Mouse (Mus musculus) lung, adult 2 months (tissue): Measurements from ENCODE around the gene Imp3. TPM values are rescaled to one million over a fixed set of nuclear protein-coding genes. Genes with fewer than 3 reads are reported as not detected.
"Not testable (repeated sequence)": the region's sequence is repeated elsewhere in the genome, so short reads cannot be mapped to it uniquely, and the experiment has no call there.

Source experiments
- DNase-seq: peaks from one replicate; pipeline ENCODE4 v3.0.0; 2022
- H3K4me1 ChIP-seq: fragments of 200-500 bp; 2 replicates; pipeline ENCODE4 v1.6.1; 2011; ENCODE audit warnings: low read length; ENCODE audit not compliant: control insufficient read depth, insufficient read depth
- H3K4me3 ChIP-seq: fragments of 200-500 bp; replicated peaks from 2 replicates; pipeline ENCODE3; 2011; ENCODE audit warnings: low read depth, mild to moderate bottlenecking, control low read depth, low read length; ENCODE audit errors: extremely low read depth
- CTCF ChIP-seq: fragments of 200-500 bp; IDR thresholded peaks from 2 replicates; pipeline ENCODE4 v1.5.1; 2011; ENCODE audit warnings: mild to moderate bottlenecking, low read length, control low read depth; ENCODE audit not compliant: insufficient read depth
- POLR2A ChIP-seq: fragments of 200-500 bp; IDR thresholded peaks from 2 replicates; pipeline ENCODE4 v1.6.1; 2011; ENCODE audit warnings: low read depth, mild to moderate bottlenecking, control low read depth, low read length, borderline replicate concordance; ENCODE audit errors: extremely low read depth
- WGBS: fragments of 180-500 bp; shearing (Covaris S2); methylation state at CpG from one replicate; pipeline ENCODE4 v1.1.7; 2018; 5-methylcytosine and 5-hydroxymethylcytosine counted together
- polyA plus RNA-seq: library from polyadenylated mRNA; depleted of rRNA; stranded (reverse); fragments of >200 nt; gene quantifications from 2 replicates; pipeline ENCODE4 v1.2.3, GENCODE M21; 2012

Gene Imp3
- polyA plus RNA-seq, 1 experiment, result 195 TPM

DNA sequence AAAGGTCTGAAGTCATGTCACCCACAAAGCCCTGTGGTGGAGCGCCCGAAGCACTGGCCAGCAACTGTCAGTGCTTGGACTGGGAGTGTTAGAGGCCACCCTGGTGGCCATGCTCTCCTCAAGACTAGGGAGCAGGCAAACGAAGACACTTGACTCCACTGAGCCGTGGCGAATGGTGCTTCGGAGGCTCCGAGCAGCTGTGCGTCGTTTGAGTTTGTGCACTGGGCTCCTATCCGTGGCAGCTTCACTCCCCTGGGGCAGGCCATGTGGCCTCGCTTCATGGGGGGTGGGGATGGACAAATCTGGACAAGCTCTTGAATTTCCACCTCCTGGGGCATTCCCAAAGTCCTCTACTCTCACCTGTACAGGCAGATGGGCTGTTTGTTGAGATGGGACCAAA lies 37.9 kb upstream of the Imp3 start:
- 84% methylated on average over 11 of the region's 11 CpGs for WGBS
- Histone ChIP-seq H3K4me3 (no peak overlapping the region), H3K4me1 (peaks cover 9% of the 10 kb centered on the region; the same call in 1 of the 2 replicates)
- TF ChIP-seq CTCF, result no peak
- no peak for TF ChIP-seq POLR2A
- DNase-seq, result no peak

GRCm38 (mm10) chr9:56900060-56900459 lies 37.2 kb upstream of the Imp3 start:
- Histone ChIP-seq H3K4me3 (no peak overlapping the region), H3K4me1 (peaks cover 9% of the 10 kb centered on the region; the same call in 1 of the 2 replicates)
- TF ChIP-seq CTCF, result no peak
- no peak for TF ChIP-seq POLR2A
- DNase-seq, result no peak

DNA sequence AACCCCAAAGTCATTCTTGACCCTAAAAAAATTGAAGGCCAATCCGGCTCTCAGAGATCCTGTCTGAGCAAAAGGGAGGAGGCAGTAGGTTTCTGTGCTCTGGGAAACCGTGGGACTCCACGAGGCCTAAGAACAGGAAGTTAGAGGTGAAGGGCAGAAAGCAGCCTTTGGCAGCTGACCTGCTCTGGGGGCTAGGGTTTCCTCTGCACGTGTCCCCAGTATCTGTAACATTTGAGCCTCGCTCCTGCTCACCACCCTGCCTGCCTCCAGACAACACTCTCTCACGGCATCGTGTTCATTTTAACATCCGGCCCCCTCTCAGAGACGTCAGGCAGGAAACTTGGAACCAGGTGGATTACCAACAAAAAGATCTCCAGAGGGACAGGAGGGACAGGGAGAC lies 36.7 kb upstream of the Imp3 start:
- Histone ChIP-seq H3K4me3 (no peak overlapping the region), H3K4me1 (peaks cover 9% of the 10 kb centered on the region; the same call in 1 of the 2 replicates)
- TF ChIP-seq POLR2A (no peak), CTCF (no peak)
- no peak for DNase-seq
- 13% methylated on average over 9 of the region's 9 CpGs for WGBS

- no peak overlapping the region for H3K4me3 ChIP-seq
- no peak for DNase-seq
- WGBS, result 20% methylated on average over 8 of the region's 8 CpGs
- H3K4me1 ChIP-seq, result peaks cover 9% of the 10 kb centered on the region; the same call in 1 of the 2 replicates
- no peak for TF ChIP-seq CTCF
- no peak for TF ChIP-seq POLR2A
Measured at GRCm38 (mm10) chr9:56901187-56901586, 36.1 kb upstream of the Imp3 start.

- WGBS, result 94% methylated on average over 3 of the region's 3 CpGs
- Histone ChIP-seq H3K4me3 (no peak overlapping the region), H3K4me1 (peaks cover 9% of the 10 kb centered on the region; the same call in 1 of the 2 replicates)
- no peak for DNase-seq
- no peak for TF ChIP-seq POLR2A
- no peak for TF ChIP-seq CTCF
Measured at GRCm38 (mm10) chr9:56903662-56904061, 33.6 kb upstream of the Imp3 start.

- no peak overlapping the region for H3K4me3 ChIP-seq
- 61% methylated on average over 9 of the region's 9 CpGs for WGBS
- no peak for DNase-seq
- no peak for TF ChIP-seq CTCF
- no peak for TF ChIP-seq POLR2A
- H3K4me1 ChIP-seq, result no peaks in the 10 kb centered on the region
Measured at GRCm38 (mm10) chr9:56907549-56907948, 29.7 kb upstream of the Imp3 start.

GRCm38 (mm10) chr9:56909991-56910390 lies 27.3 kb upstream of the Imp3 start:
- DNase-seq, H3K4me1 ChIP-seq, H3K4me3 ChIP-seq: not testable (repeated sequence)
- WGBS, result 43% methylated on average over 4 of the region's 4 CpGs

DNA sequence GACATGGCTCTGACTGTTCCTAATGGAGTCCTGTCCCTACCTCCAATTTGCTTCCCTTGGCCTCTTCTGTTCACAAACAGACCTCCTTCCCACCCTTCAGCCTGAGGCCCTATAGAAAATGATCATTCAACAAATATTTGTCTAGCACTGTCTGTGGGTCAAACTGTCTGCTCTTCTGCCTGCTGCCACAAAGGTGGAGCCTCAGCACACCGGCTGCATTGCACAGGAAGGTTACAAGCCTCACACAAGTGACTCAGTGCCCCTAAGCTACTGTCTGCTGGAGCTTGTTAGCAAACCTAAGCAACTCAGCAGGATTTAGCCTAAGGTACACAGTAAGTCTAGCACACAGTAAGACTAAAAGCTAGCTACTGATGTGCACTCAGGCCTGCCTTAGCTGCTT lies 26.3 kb upstream of the Imp3 start:
- no peak for DNase-seq
- 35% methylated on average over 1 of the region's 1 CpGs for WGBS
- no peak for TF ChIP-seq CTCF
- no peak for TF ChIP-seq POLR2A
- no peak overlapping the region for H3K4me3 ChIP-seq
- no peaks in the 10 kb centered on the region for H3K4me1 ChIP-seq

- WGBS, result 80% methylated on average over 9 of the region's 9 CpGs
- H3K4me1 ChIP-seq, result no peaks in the 10 kb centered on the region
- TF ChIP-seq CTCF, result no peak
- no peak for TF ChIP-seq POLR2A
- H3K4me3 ChIP-seq, result no peak overlapping the region
- DNase-seq, result no peak
Measured at GRCm38 (mm10) chr9:56913991-56914390, 23.3 kb upstream of the Imp3 start.

- 64% methylated on average over 1 of the region's 1 CpGs for WGBS
Measured at GRCm38 (mm10) chr9:56915116-56915515, 22.2 kb upstream of the Imp3 start.

DNA sequence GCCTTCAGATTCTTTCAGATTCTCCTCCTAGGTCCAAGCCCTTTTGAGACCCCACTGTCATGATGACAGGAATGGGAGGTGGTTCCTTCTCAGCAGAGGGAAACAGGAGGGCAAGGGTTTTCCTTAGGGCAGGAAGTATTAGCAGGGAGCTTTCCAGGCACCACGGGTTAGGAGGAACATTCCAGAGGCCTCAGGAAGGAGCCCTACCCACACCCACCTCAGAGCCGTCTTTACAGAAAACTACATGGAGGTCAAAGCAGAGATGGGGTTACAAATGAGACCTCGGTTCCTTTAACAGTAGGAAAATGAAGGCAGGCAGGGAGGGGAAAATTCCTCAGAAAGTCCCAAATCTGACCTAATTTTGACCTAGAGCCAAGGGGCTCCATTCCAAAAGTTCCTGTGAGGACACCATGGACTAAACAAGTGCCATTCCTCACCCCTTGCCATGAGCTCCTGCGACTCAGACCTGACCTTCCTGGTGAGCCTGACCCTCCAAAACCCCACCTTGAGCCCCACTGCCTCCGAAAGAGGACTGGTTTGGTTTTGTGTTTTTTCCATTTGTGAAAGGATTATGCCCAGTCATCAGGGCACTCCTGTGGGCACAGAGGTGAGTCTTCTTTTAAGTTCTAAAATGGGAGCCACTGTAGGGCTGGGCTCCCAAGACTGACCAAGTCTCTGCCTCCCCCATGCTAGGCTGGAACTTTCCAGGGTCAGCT lies 21.4 kb upstream of the Imp3 start:
- Histone ChIP-seq H3K4me3 (no peak overlapping the region), H3K4me1 (no peaks in the 10 kb centered on the region)
- DNase-seq, result no peak
- TF ChIP-seq CTCF (no peak), POLR2A (no peak)
- WGBS, result 36% methylated on average over 5 of the region's 5 CpGs

More at GRCm38 (mm10) chr9:56915116-56915515, 22.2 kb upstream of the Imp3 start:
- Histone ChIP-seq H3K4me1 (no peaks in the 10 kb centered on the region), H3K4me3 (no peak overlapping the region)
- DNase-seq, result no peak
- TF ChIP-seq CTCF (no peak), POLR2A (no peak)
